Mouse (Mus musculus) small intestine, adult 2 months (tissue): Measurements from ENCODE around the gene Ndufa13. TPM values are rescaled to one million over a fixed set of nuclear protein-coding genes. Genes with fewer than 3 reads are reported as not detected.

Experiments
- H3K27ac ChIP-seq: fragments of 200-500 bp; 2 replicates; pipeline ENCODE4 v1.5.1; 2012; ENCODE audit warnings: low read depth, low read length, control low read depth, inconsistent platforms; ENCODE audit not compliant: insufficient read depth
- H3K27me3 ChIP-seq: fragments of 200-500 bp; 2 replicates; pipeline ENCODE4 v1.6.1; 2012; ENCODE audit warnings: mild to moderate bottlenecking, moderate library complexity, low read length, inconsistent platforms; ENCODE audit not compliant: control insufficient read depth, insufficient read depth
- H3K36me3 ChIP-seq: fragments of 200-500 bp; 2 replicates; pipeline ENCODE4 v1.6.1; 2012; ENCODE audit warnings: mild to moderate bottlenecking, low read length, control low read depth, inconsistent platforms; ENCODE audit not compliant: control insufficient read depth, insufficient read depth
- H3K4me1 ChIP-seq: fragments of 200-500 bp; 2 replicates; pipeline ENCODE4 v1.6.1; 2012; ENCODE audit warnings: low read length, inconsistent platforms, mixed read lengths; ENCODE audit not compliant: control insufficient read depth, insufficient read depth, insufficient read length
- H3K4me3 ChIP-seq: fragments of 200-500 bp; 2 replicates; pipeline ENCODE4 v1.5.1; 2012; ENCODE audit warnings: low read depth, mild to moderate bottlenecking, control low read depth, inconsistent platforms, low read length, moderate library complexity
- CTCF ChIP-seq: fragments of 200-500 bp; IDR thresholded peaks from 2 replicates; pipeline ENCODE4 v1.5.1; 2012; ENCODE audit warnings: low read depth, mild to moderate bottlenecking, control low read depth, inconsistent platforms, low read length, moderate library complexity, mixed read lengths; ENCODE audit not compliant: insufficient replicate concordance, insufficient read length; ENCODE audit errors: extremely low read depth
- POLR2A ChIP-seq: fragments of 200-500 bp; IDR thresholded peaks from 2 replicates; pipeline ENCODE4 v1.6.1; 2012; ENCODE audit warnings: low read depth, mild to moderate bottlenecking, control low read depth, inconsistent platforms, low read length, moderate library complexity
- WGBS: fragments of 180-500 bp; shearing (Covaris S2); methylation state at CpG from one replicate; pipeline ENCODE4 v1.1.7; 2018; 5-methylcytosine and 5-hydroxymethylcytosine counted together
- polyA plus RNA-seq: library from polyadenylated mRNA; depleted of rRNA; stranded (reverse); fragments of >200 nt; gene quantifications from 2 replicates; pipeline ENCODE4 v1.2.3, GENCODE M21; 2012

The Ndufa13 gene
- polyA plus RNA-seq, 1 experiment: 149 TPM

DNA sequence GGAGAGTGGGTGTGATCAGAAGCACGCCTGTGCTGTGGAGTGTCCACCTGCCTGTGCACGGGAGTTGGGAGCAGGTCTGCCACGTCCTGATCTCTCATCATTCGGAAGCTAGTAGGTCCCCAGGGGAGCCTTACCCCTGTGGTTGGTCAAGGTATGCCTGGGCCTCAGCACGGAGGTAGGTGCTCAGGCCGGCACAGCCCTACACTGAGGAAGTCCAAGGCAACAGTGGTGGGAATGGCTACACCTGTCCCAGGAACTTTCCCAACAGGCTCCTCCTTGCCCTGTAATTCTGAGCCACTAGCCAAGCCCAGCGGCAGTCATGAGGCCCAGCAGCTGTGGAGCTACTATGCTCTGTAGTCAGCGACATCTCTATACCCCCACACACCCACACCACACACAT, 22.7 kb downstream of the Ndufa13 start:
- Histone ChIP-seq H3K4me3 (no peak overlapping the region), H3K36me3 (no peaks in the 10 kb centered on the region), H3K27me3 (peaks cover 50% of the 10 kb centered on the region), H3K4me1 (peaks cover 13% of the 10 kb centered on the region), H3K27ac (no peak overlapping the region)
- 43% methylated on average over 8 of the region's 8 CpGs for WGBS
- no peak for TF ChIP-seq CTCF
- TF ChIP-seq POLR2A: no peak

DNA sequence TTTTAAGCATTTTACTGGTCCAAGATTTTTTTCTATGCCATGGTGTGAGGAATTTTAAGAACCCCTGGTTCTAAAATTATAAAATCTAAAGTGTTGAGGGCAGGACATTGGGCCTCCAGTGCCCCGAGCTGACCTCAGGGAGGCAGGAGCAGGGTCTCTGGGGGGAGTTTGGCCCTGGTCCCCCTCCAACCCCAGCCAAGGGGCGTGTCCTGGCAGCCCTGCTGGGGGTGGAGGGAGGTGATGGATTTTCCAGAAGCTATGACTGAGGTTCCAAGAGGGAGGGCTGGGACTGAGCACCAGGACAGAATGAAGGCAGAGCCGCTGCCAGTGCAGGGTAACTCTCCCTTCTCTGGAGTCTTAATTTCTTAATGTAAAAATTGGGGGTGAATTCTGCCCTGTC, 24.4 kb downstream of the Ndufa13 start:
- TF ChIP-seq CTCF (no peak), POLR2A (no peak)
- H3K36me3 ChIP-seq: no peaks in the 10 kb centered on the region
- peaks cover 13% of the 10 kb centered on the region for H3K4me1 ChIP-seq
- H3K27me3 ChIP-seq: peaks cover 36% of the 10 kb centered on the region
- H3K27ac ChIP-seq: no peak overlapping the region
- WGBS: 71% methylated on average over 3 of the region's 3 CpGs
- no peak overlapping the region for H3K4me3 ChIP-seq

DNA sequence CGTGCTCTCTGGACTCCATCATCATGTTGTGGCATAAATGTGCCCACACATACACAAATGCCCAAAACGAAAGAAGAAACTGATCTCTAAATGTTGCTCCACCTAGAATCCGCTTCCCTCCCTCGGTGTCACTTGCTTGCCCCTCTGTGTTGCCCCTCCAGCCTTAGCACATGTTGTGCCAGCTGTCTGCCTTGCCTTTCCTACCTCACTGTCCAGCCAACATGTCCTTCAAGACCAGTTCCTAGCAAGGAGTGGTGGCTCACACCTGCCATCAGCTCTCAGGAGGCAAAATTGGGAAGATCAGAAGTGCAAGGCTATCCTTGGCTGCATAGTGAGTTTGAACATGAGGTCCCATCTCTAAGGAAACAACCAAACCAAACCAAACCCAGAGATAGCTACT, 25.0 kb downstream of the Ndufa13 start:
- TF ChIP-seq POLR2A (no peak), CTCF (no peak)
- no peak overlapping the region for H3K4me3 ChIP-seq
- H3K27ac ChIP-seq: no peak overlapping the region
- H3K27me3 ChIP-seq: peaks cover 31% of the 10 kb centered on the region
- H3K36me3 ChIP-seq: no peaks in the 10 kb centered on the region
- peaks cover 10% of the 10 kb centered on the region for H3K4me1 ChIP-seq
- WGBS: 89% methylated on average over 4 of the region's 4 CpGs

DNA sequence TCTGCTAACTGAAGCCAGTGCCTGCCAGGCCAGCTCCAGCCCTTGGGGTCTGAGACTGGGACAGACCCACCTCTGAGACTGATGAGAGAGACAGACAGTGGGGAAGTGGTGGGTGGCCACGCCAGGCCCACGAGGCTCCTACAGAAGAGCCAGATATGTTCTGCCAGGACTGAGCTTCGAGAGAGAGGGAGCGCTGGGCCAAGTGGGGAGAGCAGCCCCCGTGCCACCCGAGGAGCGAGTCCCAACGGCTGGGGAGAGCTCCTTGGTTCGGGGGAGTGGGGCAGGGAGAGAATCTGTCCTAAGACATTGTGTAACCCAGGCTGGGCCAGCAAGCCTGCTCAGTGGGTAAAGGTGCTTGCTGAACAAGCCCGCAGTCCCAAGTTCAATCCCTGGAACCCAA, 25.4 kb downstream of the Ndufa13 start:
- TF ChIP-seq CTCF (no peak), POLR2A (no peak)
- H3K27ac ChIP-seq: no peak overlapping the region
- H3K36me3 ChIP-seq: no peaks in the 10 kb centered on the region
- H3K4me1 ChIP-seq: peaks cover 6% of the 10 kb centered on the region
- no peak overlapping the region for H3K4me3 ChIP-seq
- peaks cover 26% of the 10 kb centered on the region for H3K27me3 ChIP-seq
- WGBS: 80% methylated on average over 10 of the region's 10 CpGs

DNA sequence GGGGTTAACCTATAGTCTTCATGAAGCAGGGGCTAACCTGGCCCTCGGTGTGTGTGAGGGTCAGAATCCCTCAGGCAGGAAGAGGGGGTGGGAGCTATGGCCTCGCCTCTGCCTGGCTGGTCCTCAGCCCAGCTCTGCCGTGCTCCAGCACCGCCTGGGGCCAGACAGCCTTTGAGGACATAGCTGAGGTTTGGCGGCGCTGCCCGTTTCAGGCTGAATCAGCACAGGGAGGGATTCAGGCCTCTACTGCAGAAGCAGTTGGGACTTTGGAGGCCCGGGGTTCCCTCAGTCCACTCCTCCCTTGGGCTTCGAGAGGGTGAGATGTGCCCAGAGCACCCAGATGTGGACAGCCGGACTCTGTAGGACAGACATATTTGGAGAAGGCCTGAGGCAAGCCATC, 26.3 kb downstream of the Ndufa13 start:
- WGBS: 56% methylated on average over 10 of the region's 10 CpGs
- Histone ChIP-seq H3K36me3 (no peaks in the 10 kb centered on the region), H3K4me1 (no peaks in the 10 kb centered on the region; the same call in 1 of the 2 replicates), H3K27me3 (peaks cover 18% of the 10 kb centered on the region), H3K27ac (no peak overlapping the region), H3K4me3 (no peak overlapping the region)
- TF ChIP-seq POLR2A: no peak
- no peak for TF ChIP-seq CTCF

DNA sequence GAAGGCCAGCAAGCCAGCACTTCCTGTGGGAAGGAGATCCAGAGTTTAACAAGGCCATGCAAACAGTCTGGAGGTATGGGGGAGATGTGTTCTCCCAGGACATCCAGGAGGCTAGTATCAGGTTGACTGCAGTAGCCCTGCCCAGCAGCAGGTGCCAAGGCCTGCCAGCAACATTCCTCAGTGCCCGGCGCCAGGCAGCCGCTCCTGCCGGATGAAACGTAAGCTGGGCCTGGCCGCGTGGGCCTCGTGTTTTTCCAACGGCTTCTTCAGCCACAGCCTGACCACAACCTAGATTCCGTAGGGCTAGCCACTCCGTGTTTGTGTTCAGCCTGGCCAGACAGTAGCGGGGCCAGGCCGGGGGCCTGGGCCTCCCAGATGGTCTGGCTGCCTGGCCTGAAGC, 27.7 kb downstream of the Ndufa13 start:
- WGBS: 81% methylated on average over 13 of the region's 13 CpGs
- no peaks in the 10 kb centered on the region for H3K4me1 ChIP-seq
- no peak overlapping the region for H3K4me3 ChIP-seq
- peaks cover 4% of the 10 kb centered on the region for H3K27me3 ChIP-seq
- H3K27ac ChIP-seq: no peak overlapping the region
- H3K36me3 ChIP-seq: no peaks in the 10 kb centered on the region
- TF ChIP-seq CTCF (no peak), POLR2A (no peak)

DNA sequence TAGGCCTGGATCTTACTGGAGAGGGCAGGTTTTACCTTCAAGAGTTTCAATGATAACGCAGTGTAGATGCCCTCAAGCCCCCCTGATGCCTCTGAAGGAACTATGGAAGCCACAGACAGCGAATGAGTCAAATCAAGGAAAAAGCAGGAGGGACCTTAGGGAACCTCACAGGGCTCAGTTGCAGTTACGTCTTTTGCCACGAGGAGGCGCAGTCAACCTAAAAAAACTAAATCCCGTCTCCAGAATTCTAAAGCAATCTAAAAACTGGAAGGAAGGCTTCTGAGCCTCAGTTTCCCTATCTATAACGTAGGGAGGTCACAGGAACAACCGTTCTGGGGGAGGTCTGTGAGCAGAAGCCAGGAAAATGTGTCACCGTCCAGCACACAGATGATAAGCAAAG, 28.2 kb downstream of the Ndufa13 start:
- Histone ChIP-seq H3K27me3 (no peaks in the 10 kb centered on the region), H3K27ac (no peak overlapping the region), H3K4me3 (no peak overlapping the region), H3K4me1 (no peaks in the 10 kb centered on the region), H3K36me3 (no peaks in the 10 kb centered on the region)
- 9% methylated on average over 9 of the region's 9 CpGs for WGBS
- no peak for TF ChIP-seq POLR2A
- TF ChIP-seq CTCF: peak; percentile 81; the same call in 1 of the 2 replicates

DNA sequence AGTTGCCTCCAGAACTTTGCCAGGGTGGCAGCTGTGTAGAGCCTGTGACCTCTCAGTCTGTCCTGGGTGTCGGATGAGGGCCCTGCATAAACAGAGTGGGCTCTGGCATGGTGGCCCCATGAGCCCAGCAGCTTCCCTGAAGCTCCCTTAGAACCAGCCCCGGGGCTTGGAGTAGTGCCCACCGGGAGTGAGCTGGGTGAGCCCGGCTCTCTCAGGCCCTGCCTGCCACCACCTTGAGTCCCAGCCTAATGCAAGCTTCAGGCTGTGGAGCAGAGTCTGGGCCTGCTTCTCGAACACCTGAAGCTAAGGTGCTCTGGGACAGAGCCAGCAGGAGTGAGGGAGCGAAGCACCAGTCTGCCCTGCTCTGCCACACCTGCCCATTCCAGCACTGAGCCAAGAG, 31.5 kb downstream of the Ndufa13 start:
- H3K4me1 ChIP-seq: peaks cover 5% of the 10 kb centered on the region
- no peaks in the 10 kb centered on the region for H3K36me3 ChIP-seq
- WGBS: 75% methylated on average over 6 of the region's 6 CpGs
- H3K27ac ChIP-seq: no peak overlapping the region
- H3K4me3 ChIP-seq: no peak overlapping the region
- no peaks in the 10 kb centered on the region for H3K27me3 ChIP-seq
- TF ChIP-seq POLR2A (no peak), CTCF (no peak)
